Mouse (Mus musculus): ENCODE results near the gene Il1rap.

The Il1rap gene

DNA sequence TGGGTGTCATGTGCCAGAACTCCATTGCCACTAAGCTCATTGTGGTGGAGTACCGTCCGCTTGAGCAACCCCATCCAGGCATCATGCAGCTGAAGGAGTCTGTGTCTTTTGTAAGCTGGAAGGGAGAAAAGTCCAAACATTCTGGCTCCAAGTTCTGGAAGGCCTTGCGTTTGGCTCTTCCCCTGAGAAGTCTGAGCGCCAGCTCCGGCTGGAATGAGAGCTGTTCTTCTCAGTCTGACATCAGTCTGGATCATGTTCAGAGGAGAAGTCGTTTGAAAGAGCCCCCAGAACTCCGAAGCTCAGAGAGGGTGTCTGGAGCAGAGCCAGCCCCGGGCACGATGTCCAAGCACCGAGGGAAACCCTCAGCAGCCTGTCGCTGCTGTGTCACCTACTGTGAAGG lies 141.0 kb downstream of the Il1rap start:
- in situ Hi-C loops (cut with MboI; ENCODE audit: unreplicated experiment in 2 of 2), result no loop called here

DNA sequence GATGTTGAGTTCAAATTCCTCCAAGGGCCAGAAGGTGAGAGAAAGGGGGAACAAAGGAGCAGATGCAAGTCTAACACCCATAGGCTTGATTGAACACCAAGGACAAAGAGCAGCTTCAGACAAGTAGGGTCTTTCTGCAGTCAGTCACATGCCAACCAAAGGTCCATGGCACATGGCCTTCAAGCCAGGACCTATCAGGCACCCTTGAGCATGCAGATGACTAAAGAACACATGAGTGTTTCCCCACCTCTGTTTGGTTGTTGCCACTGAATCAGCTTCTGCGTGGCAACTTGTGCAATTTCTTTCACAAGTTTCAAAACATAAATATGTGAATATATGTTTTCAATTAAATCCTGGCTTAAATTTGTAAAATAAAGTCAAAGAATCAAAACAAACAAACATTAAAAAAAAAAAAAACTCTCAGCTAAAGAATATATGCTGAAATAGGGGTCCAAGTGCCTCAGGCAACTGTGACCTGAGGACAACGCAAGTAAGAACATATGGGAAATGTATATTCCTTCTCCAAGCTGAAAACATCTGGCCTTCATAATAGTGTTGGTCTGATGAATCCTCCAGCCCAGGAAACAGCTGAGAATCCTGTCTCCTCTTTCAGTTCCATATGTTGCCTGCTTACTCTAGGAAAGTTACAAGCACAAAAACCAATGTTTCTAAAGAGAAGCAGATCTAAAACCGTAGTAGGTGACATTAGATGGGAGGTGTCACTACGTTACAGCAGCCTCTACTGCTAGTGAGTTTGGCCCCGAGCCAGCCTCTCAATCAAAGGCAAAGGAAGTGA lies 142.6 kb downstream of the Il1rap start:
- in situ Hi-C loops (cut with MboI; ENCODE audit: unreplicated experiment in 2 of 2), result no loop called here

DNA sequence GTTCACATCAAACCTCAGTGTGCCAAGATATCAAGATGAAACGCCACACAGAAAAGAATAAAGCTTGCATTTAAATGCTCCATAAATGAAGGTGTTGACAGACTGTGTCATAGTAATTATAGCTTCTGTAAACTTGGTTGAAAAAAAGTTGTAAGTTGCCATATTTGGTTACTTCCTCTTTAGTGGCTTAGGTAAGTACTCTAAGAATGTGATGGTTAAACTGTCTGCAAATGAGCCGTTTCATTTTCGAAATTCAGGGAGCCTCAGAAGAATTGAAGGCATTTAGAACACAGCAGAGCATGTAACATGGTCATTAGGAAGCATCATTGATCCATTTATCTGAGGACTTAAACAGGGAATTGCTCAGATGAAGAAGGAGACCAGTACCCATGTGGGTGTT lies 146.6 kb downstream of the Il1rap start:
- in situ Hi-C loops (cut with MboI; ENCODE audit: unreplicated experiment in 2 of 2), result no loop called here

- in situ Hi-C loops (cut with MboI; ENCODE audit: unreplicated experiment in 2 of 2), result no loop called here
Measured at GRCm38 (mm10) chr16:26730941-26731340, 149.4 kb downstream of the Il1rap start.

DNA sequence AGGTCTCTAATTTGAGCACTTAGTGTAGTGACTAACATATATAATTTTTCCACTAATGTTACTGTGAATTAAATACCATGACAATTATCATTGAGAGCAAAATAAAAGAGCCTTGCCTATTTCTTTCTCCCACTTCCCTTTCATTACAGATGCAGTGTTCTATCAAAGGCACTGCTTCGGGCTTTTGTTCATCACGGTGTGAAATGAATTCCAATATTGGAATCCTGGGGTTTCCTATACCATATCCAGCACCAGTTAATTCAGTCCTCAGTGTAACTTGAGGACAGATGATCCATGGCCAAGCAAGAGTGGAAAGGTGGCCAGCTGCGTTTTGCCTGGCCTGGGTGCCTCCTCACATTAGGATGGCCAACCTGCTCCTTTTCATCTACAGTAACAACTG lies 151.1 kb downstream of the Il1rap start:
- in situ Hi-C loops (cut with MboI; ENCODE audit: unreplicated experiment in 2 of 2), result no loop called here

DNA sequence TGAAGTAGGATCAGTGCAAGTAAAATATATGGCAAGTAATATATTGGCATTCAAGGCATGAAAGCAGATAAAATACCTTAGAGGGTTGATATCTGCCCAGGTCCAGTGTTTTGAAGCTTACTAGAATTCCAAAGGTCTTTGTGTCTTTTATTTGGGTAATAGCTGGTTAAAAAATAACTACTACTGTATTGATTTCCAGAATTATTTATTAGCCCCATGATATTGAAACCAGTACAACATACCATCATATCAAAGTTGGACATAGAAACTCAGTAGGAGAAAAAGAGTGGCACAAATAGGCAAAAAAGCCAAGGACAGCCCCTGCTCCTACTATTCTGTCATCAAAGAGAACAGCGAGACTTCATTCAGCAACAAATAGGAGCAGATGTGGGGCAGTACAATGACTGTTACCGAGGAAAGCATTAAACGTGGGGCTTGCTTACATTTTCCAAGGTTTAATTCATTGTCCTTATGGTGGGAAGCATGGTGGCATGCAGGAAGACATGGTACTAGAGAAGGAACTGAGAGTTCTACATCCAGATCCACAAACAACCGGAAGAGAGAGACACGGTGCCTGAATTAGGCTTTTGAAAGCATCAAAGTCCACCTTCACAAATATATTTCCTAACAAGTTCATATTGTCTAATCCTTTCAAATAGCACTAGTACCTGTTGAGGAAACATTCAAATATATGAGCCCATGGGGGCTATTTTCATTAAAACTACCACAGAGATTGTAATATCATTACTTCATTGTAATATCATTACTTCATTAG lies 174.1 kb downstream of the Il1rap start:
- in situ Hi-C loops (cut with MboI; ENCODE audit: unreplicated experiment in 2 of 2), result no loop called here

GRCm38 (mm10) chr16:26775976-26776375 lies 194.5 kb downstream of the Il1rap start:
- in situ Hi-C loops (cut with MboI; ENCODE audit: unreplicated experiment in 2 of 2), result no loop called here

- in situ Hi-C loops (cut with MboI; ENCODE audit: unreplicated experiment in 2 of 2), result no loop called here
Measured at GRCm38 (mm10) chr16:26777132-26777531, 195.6 kb downstream of the Il1rap start.
